Mouse (Mus musculus) heart, adult 8-10 months (tissue): ENCODE measurements around the gene C1qtnf9. TPM values are rescaled to one million over a fixed set of nuclear protein-coding genes. Genes with fewer than 3 reads are reported as not detected.

Experiments used
- DNase-seq: peaks from one replicate; pipeline ENCODE4 v3.0.0; 2022; ENCODE audit warnings: low spot score
- total RNA-seq, 4 experiments: library from RNA; stranded (reverse); gene quantifications; 2 replicates each; pipeline ENCODE4 v1.2.4; 2022

C1qtnf9 gene
- total RNA-seq, 4 experiments from 2014 or later: 39.4 to 49.7 (median 43.6) TPM

DNA sequence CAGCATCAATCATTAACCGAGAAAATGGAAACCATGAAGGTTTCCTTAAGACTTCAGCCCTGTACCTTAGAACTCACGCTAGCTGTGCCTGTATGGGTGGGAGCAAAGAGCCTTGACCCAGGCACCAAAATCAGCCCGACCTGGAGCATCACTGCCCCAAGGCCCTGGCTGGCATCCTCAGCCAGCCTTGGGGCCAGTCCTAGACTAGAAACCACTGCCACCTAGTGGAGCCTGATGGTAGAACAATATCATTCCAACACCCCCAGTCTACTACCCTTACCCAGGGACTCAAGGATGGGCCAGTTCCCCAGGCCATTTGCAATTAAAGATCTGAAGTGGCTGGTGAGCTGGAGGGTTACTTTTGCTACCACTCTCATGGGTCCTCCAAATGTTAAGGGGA is 22.2 kb downstream of the C1qtnf9 start:
- DNase-seq: no peak

DNA sequence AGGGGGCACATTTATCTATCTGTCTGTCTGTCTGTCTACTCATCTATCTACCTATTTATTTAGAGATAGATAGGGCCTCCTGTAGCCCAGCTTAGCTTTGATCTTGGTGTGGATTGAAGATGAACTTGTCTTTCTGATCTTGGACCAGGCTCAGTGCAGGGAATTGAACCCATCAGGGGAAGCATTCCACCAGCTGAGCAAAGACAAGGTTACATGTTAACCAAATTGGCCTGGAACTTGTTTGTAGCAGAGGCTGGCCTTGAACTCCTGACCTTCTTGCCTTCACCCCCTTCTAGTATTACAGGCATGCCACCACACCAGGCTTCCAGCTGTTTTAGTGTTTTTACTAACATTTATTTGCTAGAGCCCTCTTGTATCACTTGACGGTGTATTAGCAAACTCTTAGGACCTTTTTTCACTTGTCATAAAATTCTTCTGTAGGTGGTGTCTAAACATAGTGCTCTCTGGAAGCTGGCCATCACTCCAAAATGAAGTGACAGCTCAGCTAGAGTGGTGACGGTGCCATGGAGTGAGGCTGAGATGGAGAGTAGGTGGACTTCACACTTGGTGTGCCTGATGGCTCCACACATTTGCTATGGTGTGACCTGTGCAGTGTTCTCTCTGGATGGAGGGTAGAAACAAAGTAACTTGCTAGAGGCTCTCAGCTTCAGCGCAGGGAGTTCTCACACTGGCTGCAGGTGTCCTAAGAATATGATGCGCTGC is 28.8 kb downstream of the C1qtnf9 start:
- no peak for DNase-seq

DNA sequence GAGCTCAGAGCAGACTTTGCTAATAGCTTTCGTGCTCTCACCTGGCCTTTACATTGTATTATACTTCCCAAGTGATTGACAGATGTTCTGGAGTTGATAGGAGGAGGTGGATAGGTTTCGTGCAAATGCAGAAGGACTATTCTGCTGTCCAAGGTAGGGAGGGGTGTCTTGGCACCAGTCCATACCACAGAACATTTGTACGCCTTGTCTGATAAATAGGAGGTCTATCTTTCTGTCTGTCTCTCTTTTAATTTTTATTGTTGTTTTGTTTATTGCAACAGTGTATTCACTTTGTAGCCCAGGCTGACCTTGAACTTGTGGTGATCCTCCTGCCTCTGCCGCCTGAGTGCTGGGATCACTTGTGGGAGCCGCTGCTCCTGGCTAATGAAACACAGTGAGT is 29.7 kb downstream of the C1qtnf9 start:
- DNase-seq: no peak

DNA sequence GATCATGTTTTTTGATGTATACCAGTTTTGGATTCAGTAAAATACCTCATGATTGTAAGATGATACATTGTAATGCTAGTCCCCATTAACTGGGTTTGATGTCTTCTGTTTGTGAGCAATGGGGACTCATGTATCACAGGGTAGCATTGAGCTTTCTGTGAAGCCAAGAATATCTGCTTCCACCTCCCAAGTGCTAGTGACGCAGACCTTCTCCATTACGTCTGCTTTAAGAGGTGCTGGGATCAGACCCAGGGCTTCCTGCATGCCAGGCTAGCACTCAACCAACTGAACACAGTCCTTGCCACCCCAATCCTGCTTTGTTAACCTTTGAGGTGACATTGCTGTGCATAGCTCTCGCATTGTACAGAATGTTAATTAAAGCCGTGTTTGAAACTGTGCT is 30.8 kb downstream of the C1qtnf9 start:
- DNase-seq: no peak

DNA sequence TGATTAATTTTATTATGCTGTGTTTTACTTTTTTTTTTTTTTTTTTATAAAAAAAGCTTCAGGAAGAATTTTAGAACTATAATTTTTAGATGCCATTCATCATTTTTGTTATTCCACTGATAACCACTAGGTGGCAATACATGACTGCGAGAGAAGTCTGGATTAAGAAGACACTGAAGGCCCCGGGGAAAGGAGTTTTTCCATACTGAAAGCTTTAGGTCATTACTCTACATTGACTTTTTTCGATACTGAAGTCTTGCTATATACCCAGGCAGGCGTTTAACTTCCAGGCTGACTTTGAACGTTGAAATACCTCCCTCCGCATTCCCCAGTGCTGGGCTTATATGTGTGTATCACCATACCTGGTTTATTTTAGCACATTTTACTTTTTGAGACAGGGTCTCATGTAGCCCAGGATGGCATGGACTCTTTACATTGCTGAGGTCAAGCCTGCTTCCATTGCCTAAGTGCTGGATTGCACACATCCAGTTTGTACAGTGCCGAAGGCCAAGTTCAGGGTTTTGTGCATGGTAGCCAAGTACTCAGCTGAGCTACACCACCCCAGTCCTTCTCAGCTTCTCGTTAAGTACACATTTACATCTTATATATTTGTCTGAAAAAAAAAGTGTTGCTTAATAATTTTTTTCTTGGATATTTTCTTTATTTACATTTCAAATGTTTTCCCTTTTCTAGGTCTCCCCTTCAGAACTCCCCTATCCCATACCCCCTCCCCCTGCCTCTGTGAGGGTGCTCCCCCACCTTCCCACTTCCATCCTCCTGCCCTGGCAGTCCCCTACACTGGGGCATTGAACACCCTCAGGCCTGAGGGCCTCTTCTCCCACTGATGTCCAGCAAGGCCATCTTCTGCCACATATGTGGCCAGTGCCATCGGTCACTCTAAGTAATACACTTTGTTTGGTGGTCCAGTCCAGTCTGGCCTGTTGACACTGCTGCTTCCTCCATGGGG is 32.1 kb downstream of the C1qtnf9 start:
- peak; percentile 36 for DNase-seq

DNA sequence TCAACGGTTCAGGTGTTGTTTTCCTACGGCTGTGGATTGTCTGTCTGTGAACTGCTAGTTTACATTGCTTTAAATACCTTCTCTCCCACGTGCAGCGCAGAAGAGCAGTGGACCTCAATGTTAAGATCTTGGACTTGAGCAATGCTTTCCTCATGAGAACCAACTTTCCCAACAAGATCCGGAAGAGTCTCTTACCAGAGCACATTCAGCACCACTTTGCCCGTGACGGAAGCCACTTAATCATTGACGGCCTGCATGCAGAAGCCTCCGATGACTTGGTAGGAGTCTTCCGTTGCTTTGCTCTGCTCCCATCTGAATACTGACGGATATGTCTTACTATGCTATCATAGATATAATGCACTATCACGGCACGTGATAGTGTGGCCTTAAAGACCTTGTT is 34.1 kb downstream of the C1qtnf9 start:
- DNase-seq: no peak

DNA sequence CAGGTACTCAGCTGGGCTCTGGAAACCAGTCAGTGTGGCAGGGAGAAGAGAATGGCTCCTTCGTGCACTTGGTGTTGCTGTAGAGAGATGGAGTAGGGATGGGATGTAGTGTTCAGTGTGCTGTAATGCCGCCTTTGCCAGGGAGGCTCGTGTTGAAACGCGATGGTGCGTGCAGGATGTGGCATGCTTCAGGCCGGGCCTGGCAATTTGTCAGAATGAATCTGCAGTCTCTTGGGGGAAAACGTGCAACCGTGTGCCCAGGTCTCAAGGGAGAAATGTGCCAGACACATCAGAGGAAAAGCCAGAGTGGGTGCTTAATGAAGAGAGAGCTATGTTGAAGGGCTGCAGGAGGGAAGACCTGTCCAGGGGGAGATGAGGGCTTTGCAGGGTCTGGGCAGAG is 37.0 kb downstream of the C1qtnf9 start:
- DNase-seq: no peak

DNA sequence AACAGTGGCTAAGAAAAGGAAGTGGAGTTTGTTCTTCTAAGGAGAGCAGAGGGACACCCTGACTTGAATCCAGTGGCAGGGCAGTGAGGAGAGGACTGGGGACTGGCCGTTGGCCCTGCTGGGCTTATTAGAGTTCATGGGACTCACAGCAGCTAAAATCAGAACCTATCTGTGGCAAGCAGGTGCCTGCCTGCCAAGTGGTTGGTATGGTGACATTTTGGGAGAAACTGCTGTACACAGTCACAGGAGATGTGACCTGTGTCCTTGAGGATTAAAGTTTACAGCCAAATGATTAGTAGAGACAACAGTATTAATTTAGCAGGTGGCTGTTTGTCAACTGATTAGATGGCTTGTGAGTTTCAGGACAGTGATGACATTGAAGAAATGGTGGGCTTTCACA is 37.9 kb downstream of the C1qtnf9 start:
- no peak for DNase-seq

DNA sequence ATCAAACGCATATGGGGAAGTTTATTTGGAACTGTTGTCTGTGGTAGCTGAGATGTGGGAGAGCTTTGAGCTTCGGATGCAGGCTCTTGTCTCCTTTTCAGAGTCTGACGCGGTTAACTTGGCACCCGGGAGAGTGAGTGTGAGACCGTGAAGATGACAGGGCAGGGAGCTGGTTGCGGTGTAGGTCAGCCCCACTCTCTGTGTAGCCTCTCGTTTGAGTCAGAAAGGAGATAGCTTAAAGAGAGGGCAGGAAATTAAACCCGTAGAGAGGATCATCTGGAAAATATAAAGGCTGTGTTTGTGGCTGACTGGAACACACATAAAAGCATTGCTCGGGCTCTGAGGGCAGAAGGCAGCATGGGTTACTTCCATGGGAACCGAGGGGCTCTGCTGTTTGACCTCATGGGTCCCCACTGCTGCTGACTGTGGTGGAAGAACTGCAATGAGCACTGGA is 39.0 kb downstream of the C1qtnf9 start:
- DNase-seq: no peak

DNA sequence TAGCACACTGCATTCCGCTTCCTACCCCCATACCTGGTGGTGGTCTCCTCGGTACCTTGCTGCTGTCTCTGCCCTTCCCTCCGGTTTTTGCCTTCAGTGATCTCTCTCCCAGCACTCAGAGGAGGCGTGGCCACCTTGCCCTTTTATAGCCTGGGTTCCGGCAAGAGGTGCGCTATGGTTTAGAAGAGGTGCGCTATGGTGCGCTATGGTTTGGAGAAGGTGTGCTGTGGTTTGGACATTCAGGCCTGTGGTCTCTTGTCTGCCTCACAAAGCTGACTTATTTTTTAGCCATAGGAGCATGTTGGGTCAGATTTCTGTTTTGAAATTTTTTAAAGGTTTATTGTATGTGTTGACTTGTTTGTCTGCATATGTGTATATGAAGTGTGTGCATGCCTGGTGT is 41.9 kb downstream of the C1qtnf9 start:
- no peak for DNase-seq

DNA sequence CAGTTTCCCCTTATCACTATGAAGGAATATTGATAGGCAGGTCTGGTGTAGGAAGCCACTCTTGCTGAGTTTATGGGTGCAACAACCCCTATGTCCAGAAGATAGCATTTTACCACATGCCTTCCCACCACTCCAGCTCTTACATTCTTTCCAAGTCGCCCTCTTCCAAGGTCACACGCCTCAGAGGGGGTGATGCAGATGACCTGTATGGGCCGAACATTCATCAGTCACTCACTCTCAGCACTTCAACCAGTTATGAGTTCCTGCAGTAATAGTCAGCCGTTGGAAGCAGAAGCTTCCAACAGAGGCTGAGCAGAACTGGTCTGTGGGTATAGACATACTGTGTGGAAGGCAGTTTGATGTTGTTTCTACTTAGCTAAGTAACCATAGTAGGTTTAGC is 43.6 kb downstream of the C1qtnf9 start:
- DNase-seq: no peak

DNA sequence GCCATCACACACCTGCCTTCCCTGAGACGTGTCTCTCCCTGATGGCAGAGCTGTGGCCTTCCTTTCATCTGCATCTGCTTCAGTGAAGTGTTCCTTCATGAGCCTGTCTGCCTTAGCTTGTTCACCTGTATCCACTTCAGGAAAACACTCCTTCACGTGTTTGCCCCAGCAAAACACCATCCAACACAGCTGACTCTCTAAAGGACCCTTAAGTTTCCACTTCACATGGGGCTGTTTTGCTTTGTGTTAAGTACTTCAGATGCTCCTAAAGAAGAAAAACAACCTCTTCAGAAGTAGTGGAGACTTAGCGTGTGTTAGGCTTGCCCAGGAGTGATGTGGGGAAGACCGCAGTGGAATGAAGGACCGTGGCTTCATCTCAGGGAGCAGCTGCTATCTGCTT is 47.2 kb downstream of the C1qtnf9 start:
- no peak for DNase-seq

DNA sequence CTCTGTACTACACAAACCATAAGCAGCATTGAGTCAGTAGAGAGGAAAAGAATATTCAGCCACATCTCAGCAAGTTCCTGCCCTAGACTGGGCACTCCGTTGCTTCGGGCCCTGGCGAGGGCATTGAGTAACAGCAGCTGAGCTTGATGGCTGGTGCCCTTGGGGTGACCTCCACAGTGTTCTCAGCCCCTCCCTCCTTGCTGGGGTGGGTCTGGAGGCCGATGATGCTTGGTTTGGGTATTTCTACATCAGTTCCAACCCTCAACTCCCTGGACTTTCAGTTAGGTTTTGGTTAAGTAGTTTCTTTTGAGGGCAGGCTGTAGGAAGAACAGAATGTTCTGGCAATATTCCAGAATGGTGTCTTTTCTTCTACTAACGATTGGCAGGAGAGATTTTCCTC is 50.1 kb downstream of the C1qtnf9 start:
- no peak for DNase-seq

DNA sequence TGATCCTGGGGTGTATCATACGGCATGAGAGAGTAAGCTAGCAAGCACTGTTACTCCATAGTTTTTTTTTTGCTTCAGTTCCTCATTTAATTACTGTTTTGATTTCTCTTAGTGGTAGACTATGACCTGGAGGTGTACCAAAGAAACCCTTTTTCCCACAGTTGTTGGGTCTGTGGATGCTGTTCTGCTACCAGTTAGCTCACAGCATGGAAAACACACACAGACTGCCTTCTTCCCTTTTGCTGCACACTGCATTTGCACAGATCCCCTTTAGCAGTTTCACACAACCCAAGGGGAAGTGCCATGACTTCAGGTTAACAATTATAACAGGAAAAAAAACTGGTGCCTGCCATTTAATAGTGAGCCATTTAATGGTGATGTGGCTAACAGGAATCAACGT is 62.2 kb downstream of the C1qtnf9 start:
- no peak for DNase-seq

Other genes with a start within 250 kb of the C1qtnf9 start
- 10 to 100 TPM; 11.3 to 15.0 (median 13.6) TPM for gene Spata13, start 134.1 kb upstream of the C1qtnf9 start, total RNA-seq
- gene Mipep, start 16.4 kb downstream of the C1qtnf9 start, total RNA-seq: 10 to 100 TPM; 70.6 to 75.9 (median 73.6) TPM